Mouse (Mus musculus) C2C12 (cell line): Measurements from ENCODE around the gene Mlxipl.

Source experiments
- CEBPB ChIP-seq: IDR thresholded peaks from one replicate; pipeline ENCODE4 v1.6.1; 2011; ENCODE audit warnings: low read depth, mild to moderate bottlenecking, control low read depth, moderate library complexity
- CTCF ChIP-seq: IDR thresholded peaks from one replicate; pipeline ENCODE4 v1.5.1; 2011; ENCODE audit not compliant: control insufficient read depth, insufficient read depth, insufficient read length
- FOSL1 ChIP-seq: IDR thresholded peaks from one replicate; pipeline ENCODE4 v1.8.0; 2011; ENCODE audit warnings: mild to moderate bottlenecking, low read length; ENCODE audit not compliant: poor library complexity, insufficient read depth, severe bottlenecking
- MAX ChIP-seq: IDR thresholded peaks from one replicate; pipeline ENCODE4 v1.6.1; 2011; ENCODE audit warnings: mild to moderate bottlenecking, control low read depth
- MYOD1 ChIP-seq: IDR thresholded peaks from one replicate; pipeline ENCODE4 v1.6.1; 2011; ENCODE audit warnings: low read depth; ENCODE audit not compliant: control insufficient read depth, insufficient read length
- USF1 ChIP-seq: IDR thresholded peaks from one replicate; pipeline ENCODE4 v1.6.1; 2011; ENCODE audit warnings: low read depth, mild to moderate bottlenecking, control low read depth, moderate library complexity

DNA sequence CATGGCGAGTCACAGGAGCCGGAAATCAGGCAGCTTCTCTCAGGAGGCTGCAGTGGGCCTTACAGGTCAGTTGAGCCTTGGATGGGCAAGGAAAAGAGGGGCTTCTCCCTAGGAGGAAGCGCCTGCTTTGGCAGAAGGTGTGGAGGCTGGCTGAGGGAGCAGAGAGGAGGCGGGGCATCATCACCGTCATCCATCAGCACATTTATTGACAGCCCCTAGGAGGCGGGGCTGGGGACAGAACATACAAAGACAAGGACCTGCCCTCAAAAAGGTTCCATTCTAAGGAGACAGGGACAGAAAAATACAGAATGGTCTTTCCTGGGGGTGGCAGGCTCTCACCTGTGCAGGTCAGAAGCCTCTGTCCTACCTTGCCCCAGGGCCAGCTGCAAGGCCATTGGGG lies 17.0 kb upstream of the Mlxipl start:
- TF ChIP-seq FOSL1 (no peak), CTCF (no peak), MAX (no peak), CEBPB (no peak), USF1 (no peak), MYOD1 (no peak)
